In the genomic region with DNA sequence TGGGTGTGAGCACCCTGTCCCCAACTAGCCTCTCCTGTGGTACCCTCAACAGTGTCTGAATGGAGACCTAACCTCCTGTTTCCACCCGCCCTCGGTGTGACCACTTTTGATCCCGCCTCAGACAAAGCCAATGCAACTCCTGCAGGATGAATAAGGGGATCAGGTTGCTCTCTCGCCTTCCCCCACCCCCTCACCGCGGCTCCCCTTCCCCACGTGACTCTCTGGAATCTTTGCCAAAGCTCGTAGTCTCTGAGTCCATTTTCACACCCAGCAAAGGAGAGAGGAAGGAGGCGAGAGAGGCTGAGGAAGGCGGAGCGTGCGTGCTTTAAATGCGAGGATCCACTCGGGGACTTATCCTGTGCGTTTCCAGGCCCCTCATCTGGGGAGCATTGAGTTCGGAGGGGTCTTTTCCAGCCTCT, we compare ENCODE assay signal across 9 mouse cellular contexts. TPM values are rescaled to one million over a fixed set of nuclear protein-coding genes. Genes with fewer than 3 reads are reported as not detected.
DNase-seq lines count a peak whose midpoint lies in the region; ATAC-seq and TF ChIP-seq lines count a peak whose summit lies in the region.
"Had no signal": no experiment of that assay in that cellular context is flagged by ENCODE, and none has a peak within 500 bp of the region (broad histone marks: within the 10 kb centered on the region; RNA-seq: fewer than 3 reads in every experiment).

A gene (plus strand): TSS at position 389 of the 419 bp plus-strand sequence.

- TF ChIP-seq EP300 in ES-Bruce4 (IDR thresholded peaks at IDR 0.05; ENCODE audit: insufficient read depth, low read depth, low read length) = no peak

- no peak for DNase-seq in frontal cortex, postnatal 36 days (ENCODE audit: low spot score in 2 of 2)
- peak; percentile 76 for DNase-seq in forebrain, embryonic 10.5 days (ENCODE audit: extremely low spot score, low spot score)

- peak within 1 kb of the TSS; percentile 90 for H3K4me2 ChIP-seq in intestine, embryonic 15.5 days (replicated peaks)
- H3K4me2 ChIP-seq in limb, embryonic 15.5 days = peak within 1 kb of the TSS; percentile 94
- H3K4me2 ChIP-seq in neural tube, embryonic 12.5 days (replicated peaks) = peak within 1 kb of the TSS; percentile 96

- H3K36me3 ChIP-seq in ES-Bruce4 (ENCODE audit: control insufficient read depth, insufficient read depth, low read length, poor library complexity, severe bottlenecking) = no peaks in the 10 kb centered on the region
- no peaks in the 10 kb centered on the region for H3K36me3 ChIP-seq in forebrain, embryonic 10.5 days (replicated peaks)
- no peaks in the 10 kb centered on the region for H3K36me3 ChIP-seq in intestine, embryonic 15.5 days
- H3K36me3 ChIP-seq in limb, embryonic 15.5 days = no peaks in the 10 kb centered on the region
- H3K36me3 ChIP-seq in neural tube, embryonic 12.5 days = no peaks in the 10 kb centered on the region

- peaks cover 5% of the 10 kb centered on the region for H3K27me3 ChIP-seq in ES-Bruce4 (ENCODE audit: control insufficient read depth, insufficient read depth, low read length, poor library complexity, severe bottlenecking)
- H3K27me3 ChIP-seq in forebrain, embryonic 10.5 days (ENCODE audit: poor library complexity, severe bottlenecking) = peaks cover 26% of the 10 kb centered on the region
- H3K27me3 ChIP-seq in intestine, embryonic 15.5 days (replicated peaks) = no peaks in the 10 kb centered on the region
- 0 out of 2 replicates have a peak, but pooled peaks cover 10% of the 10 kb centered on the region for H3K27me3 ChIP-seq in limb, embryonic 15.5 days
- H3K27me3 ChIP-seq in neural tube, embryonic 12.5 days (replicated peaks) = peaks cover 5% of the 10 kb centered on the region; the same call in 1 of the 2 replicates

- 0% methylated on average over 16 of the region's 16 CpGs for WGBS in forebrain, embryonic 10.5 days
- under 1% methylated on average over 16 of the region's 16 CpGs for whole genome bisulfite sequencing in intestine, embryonic 15.5 days
- under 1% methylated on average over 16 of the region's 16 CpGs for WGBS in limb, embryonic 15.5 days
- 0% methylated on average over 16 of the region's 16 CpGs for WGBS in neural tube, embryonic 12.5 days

- no peak for TF ChIP-seq CTCF in ES-Bruce4 (IDR thresholded peaks at IDR 0.05; ENCODE audit: low read depth, low read length)

- H3K9me3 ChIP-seq in ES-Bruce4 (replicated peaks; ENCODE audit: control insufficient read depth, insufficient read depth, low read length, poor library complexity, severe bottlenecking) = no peaks in the 10 kb centered on the region
- no peaks in the 10 kb centered on the region for H3K9me3 ChIP-seq in forebrain, embryonic 10.5 days
- H3K9me3 ChIP-seq in intestine, embryonic 15.5 days = no peaks in the 10 kb centered on the region
- H3K9me3 ChIP-seq in limb, embryonic 15.5 days = no peaks in the 10 kb centered on the region
- H3K9me3 ChIP-seq in neural tube, embryonic 12.5 days = no peaks in the 10 kb centered on the region

- peak; percentile 38 for ATAC-seq in frontal cortex, adult (ENCODE audit: low TSS enrichment)
- peak; percentile 51 for ATAC-seq in intestine, embryonic 15.5 days
- peak; percentile 59 for ATAC-seq in limb, embryonic 15.5 days (ENCODE audit: insufficient number of reproducible peaks, low FRiP score, low TSS enrichment, low read depth)
- ATAC-seq in neural tube, embryonic 12.5 days (ENCODE audit: low FRiP score, low read depth) = peak; percentile 67
- ATAC-seq in megakaryocyte progenitor cell, adult 5-6 weeks (replicated peaks; ENCODE audit: poor library complexity) = no peak

- no peak for TF ChIP-seq POLR2A in ES-Bruce4 (IDR thresholded peaks at IDR 0.05; ENCODE audit: insufficient read depth, low read length)

- H3K27ac ChIP-seq in ES-Bruce4 (ENCODE audit: insufficient read depth, low read length) = no peak within 1 kb of the TSS
- H3K27ac ChIP-seq in forebrain, embryonic 10.5 days = peak within 1 kb of the TSS; percentile 91
- H3K27ac ChIP-seq in intestine, embryonic 15.5 days = peak within 1 kb of the TSS; percentile 75
- peak within 1 kb of the TSS; percentile 83 for H3K27ac ChIP-seq in limb, embryonic 15.5 days
- H3K27ac ChIP-seq in neural tube, embryonic 12.5 days = 0 out of 2 replicates have a peak within 1 kb of the TSS, but pooled peaks have one; percentile 42
- H3K27ac ChIP-seq: macrophage had no signal

- peak within 1 kb of the TSS; percentile 10 for H3K9ac ChIP-seq in ES-Bruce4 (ENCODE audit: low read depth, poor library complexity, severe bottlenecking)
- H3K9ac ChIP-seq in intestine, embryonic 15.5 days = peak within 1 kb of the TSS; percentile 63
- peak within 1 kb of the TSS; percentile 46 for H3K9ac ChIP-seq in limb, embryonic 15.5 days
- H3K9ac ChIP-seq in neural tube, embryonic 12.5 days = peak within 1 kb of the TSS; percentile 59

- H3K4me1 ChIP-seq in ES-Bruce4 (ENCODE audit: control insufficient read depth, insufficient read depth, low read length) = peaks cover 3% of the 10 kb centered on the region
- peaks cover 45% of the 10 kb centered on the region for H3K4me1 ChIP-seq in forebrain, embryonic 10.5 days
- H3K4me1 ChIP-seq in intestine, embryonic 15.5 days (replicated peaks) = peaks cover 15% of the 10 kb centered on the region; the same call in 1 of the 2 replicates
- H3K4me1 ChIP-seq in limb, embryonic 15.5 days = peaks cover 15% of the 10 kb centered on the region
- H3K4me1 ChIP-seq in neural tube, embryonic 12.5 days = peaks cover 12% of the 10 kb centered on the region

- peak within 1 kb of the TSS; percentile 50 for H3K4me3 ChIP-seq in ES-Bruce4 (ENCODE audit: low read depth, low read length)
- peak within 1 kb of the TSS; percentile 72 for H3K4me3 ChIP-seq in forebrain, embryonic 10.5 days
- H3K4me3 ChIP-seq in intestine, embryonic 15.5 days (replicated peaks) = peak within 1 kb of the TSS; percentile 54
- H3K4me3 ChIP-seq in limb, embryonic 15.5 days = peak within 1 kb of the TSS; percentile 69
- peak within 1 kb of the TSS; percentile 54 for H3K4me3 ChIP-seq in neural tube, embryonic 12.5 days

RNA-seq across cellular contexts. Expression of the gene that starts here (rescaled TPM):
- polyA plus RNA-seq in ES-Bruce4 (2011; ENCODE audit: insufficient read depth, insufficient read length, low read depth, missing spikeins) = 6.9 and 8.8 TPM in 2 replicates
- polyA plus RNA-seq in forebrain, embryonic 10.5 days (2016; fragmentation: Nextera tagmentation; extraction: Ambion mirVana) = 8.3 and 9.8 TPM in 2 replicates
- polyA plus RNA-seq in intestine, embryonic 15.5 days (2015; fragmentation: Nextera tagmentation; extraction: Ambion mirVana) = 17.0 and 18.3 TPM in 2 replicates
- 21.2 and 22.8 TPM in 2 replicates for polyA plus RNA-seq in limb, embryonic 15.5 days (2015; fragmentation: Nextera tagmentation; extraction: Ambion mirVana)
- 4.9 and 6.4 TPM in 2 replicates for polyA plus RNA-seq in neural tube, embryonic 12.5 days (2016; fragmentation: Nextera tagmentation; extraction: Ambion mirVana)
- not detected in 2 replicates for total RNA-seq in megakaryocyte progenitor cell, adult 5-6 weeks (2015)
- not detected in 2 replicates for total RNA-seq in megakaryocyte progenitor cell, adult 5-6 weeks (2017)
- polyA plus RNA-seq: macrophage had no signal

Comparison
In these comparisons a context has a peak if more than half of its experiments do, and no peak if none do; other contexts are left out.
1. H3K9ac ChIP-seq: peak in every context shown above with its lines; median percentile 63 in intestine, embryonic 15.5 days; 59 in neural tube, embryonic 12.5 days; 46 in limb, embryonic 15.5 days; 10 in ES-Bruce4.